25 mouse cellular contexts compared by ENCODE assay signal in genomic region chr6:143703984-143704383, GRCm38 (mm10).
"Had no signal": no experiment of that assay in that cellular context is flagged by ENCODE, and none has a peak within 500 bp of the region (broad histone marks: within the 10 kb centered on the region; RNA-seq: fewer than 3 reads in every experiment).

No protein-coding gene starts in this region.

- H3K9me3 ChIP-seq: heart, embryonic 10.5 days; heart, embryonic 12.5 days; hindbrain, embryonic 10.5 days; hindbrain, embryonic 12.5 days; intestine, embryonic 15.5 days; kidney, embryonic 15.5 days had no signal

- H3K4me1 ChIP-seq: heart, embryonic 10.5 days; heart, embryonic 12.5 days; intestine, embryonic 15.5 days; kidney, embryonic 15.5 days had no signal

- H3K4me2 ChIP-seq: heart, embryonic 12.5 days; hindbrain, embryonic 12.5 days; hindbrain, embryonic 14.5 days; intestine, embryonic 15.5 days; kidney, embryonic 15.5 days; liver, embryonic 11.5 days had no signal

- ATAC-seq: hindbrain, embryonic 16.5 days; inflammation-experienced regulatory T-cells, adult 6 months; intestine, embryonic 15.5 days; intestine, postnatal 0 days had no signal

- H3K4me3 ChIP-seq: gastrocnemius, adult 2 months; heart, adult 2 months; heart, embryonic 10.5 days; heart, embryonic 12.5 days; hindbrain, embryonic 10.5 days; hindbrain, embryonic 12.5 days; intestine, embryonic 15.5 days; kidney, embryonic 15.5 days had no signal

- H3K27me3 ChIP-seq: heart, embryonic 12.5 days; hindbrain, embryonic 12.5 days; intestine, embryonic 15.5 days; kidney, embryonic 15.5 days had no signal

- DNase-seq: gastrocnemius, adult 2 months; gastrocnemius, postnatal 10 days; gastrocnemius, postnatal 25 days; heart, adult 2 months; heart, postnatal 10 days; heart, postnatal 4 days; kidney, adult 18-20 months; kidney, postnatal 36 days; layer of hippocampus, adult 9-11 months; layer of hippocampus, postnatal 36 days; left cerebral cortex, postnatal 4 days; liver had no signal

- H3K9ac ChIP-seq: heart, embryonic 12.5 days; hindbrain, embryonic 12.5 days; hindbrain, embryonic 14.5 days; intestine, embryonic 15.5 days; kidney, embryonic 15.5 days; liver, embryonic 14.5 days had no signal

- H3K36me3 ChIP-seq: heart, embryonic 10.5 days; heart, embryonic 12.5 days; hindbrain, embryonic 10.5 days; hindbrain, embryonic 12.5 days; intestine, embryonic 15.5 days; kidney, embryonic 15.5 days had no signal

- H3K27ac ChIP-seq: gastrocnemius, adult 2 months; heart, adult 2 months; heart, embryonic 10.5 days; hindbrain, embryonic 10.5 days; hindbrain, embryonic 12.5 days; hindbrain, embryonic 14.5 days; intestine, embryonic 15.5 days; kidney, embryonic 15.5 days; kidney, postnatal 0 days; liver, embryonic 14.5 days had no signal
